Mouse (Mus musculus) embryo, embryonic 10.5 days (tissue): ENCODE data around the gene Pafah2.
A peak's percentile ranks its signal among the peaks of the same experiment; 100 is the strongest.

Source experiments
- DNase-seq: peaks from one replicate; pipeline ENCODE4 v3.0.0-alpha.2; 2015; ENCODE audit warnings: low spot score

The Pafah2 gene

DNA sequence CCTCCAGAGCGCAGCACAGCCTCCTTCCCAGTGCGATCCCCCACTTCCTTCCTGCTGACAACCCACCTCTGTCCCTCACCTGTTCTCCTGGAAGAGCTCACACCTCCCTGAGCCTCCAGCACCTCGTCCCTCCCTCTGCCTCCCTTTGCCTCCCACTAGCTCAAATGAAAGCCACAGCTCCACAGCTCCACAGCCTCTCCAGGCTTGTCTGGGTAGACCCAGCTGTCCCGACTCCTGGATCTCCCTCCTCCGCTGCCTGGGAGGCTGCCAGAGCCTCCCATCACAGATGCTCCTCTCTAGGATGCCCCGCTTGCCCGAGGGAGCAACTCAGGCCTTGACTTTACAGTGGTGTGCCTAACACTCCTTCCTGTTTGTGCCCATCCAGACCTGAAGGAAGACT is 29.0 kb downstream of the Pafah2 start:
- no peak for DNase-seq

GRCm38 (mm10) chr4:134430381-134431004 is 34.4 kb downstream of the Pafah2 start:
- DNase-seq = peak; percentile 77

DNA sequence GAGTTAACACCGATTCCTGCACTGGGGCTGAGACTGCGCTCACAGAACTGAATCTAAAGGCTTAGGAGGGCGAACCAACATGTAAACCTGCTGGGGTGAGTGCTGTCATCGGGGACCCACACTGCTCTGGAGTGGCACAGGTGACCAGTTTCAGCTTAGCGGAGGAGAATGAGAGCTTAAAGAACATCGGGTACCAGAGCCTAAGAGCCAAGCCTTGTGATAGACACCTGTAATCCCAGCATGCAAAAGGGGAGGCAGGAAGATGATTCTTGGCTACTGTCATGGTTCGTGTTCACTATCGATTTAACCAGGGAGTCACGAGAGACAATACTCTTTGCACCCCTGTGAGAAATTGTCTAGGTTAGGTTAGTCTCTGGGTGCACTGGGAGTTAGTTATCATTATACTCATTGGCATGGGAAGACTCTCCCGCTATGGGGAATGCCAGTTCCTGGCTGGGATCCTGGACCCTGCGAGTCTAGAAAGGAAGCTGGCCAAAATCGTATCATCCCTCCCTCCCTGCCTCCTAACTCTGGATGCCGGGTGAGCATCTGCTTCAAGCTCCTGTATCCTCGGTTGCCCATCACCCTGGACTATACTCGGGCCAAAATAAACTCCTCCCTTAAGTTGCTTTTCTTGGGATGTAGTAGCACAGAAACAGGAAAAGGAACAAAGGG is 36.7 kb downstream of the Pafah2 start:
- DNase-seq = no peak

DNA sequence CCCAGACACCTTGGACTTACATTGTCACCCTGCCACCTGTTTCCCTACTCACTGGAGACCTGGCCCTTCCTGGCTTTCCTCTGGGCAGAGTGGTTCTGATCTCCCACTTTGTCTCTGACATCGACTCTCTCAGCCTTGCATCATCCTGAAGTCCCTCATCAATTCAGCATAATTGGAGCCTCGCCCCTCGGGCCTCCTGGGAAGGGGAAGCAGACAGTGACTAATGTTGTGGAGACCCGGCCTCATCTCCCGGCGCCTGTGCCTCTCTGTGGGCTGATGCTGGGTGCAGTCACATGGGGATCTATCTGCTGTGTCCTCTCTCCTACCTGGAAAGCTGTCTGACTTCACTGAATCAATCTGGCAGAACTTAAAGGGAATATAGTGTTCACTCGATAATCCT is 40.1 kb downstream of the Pafah2 start:
- peak; percentile 50 for DNase-seq

DNA sequence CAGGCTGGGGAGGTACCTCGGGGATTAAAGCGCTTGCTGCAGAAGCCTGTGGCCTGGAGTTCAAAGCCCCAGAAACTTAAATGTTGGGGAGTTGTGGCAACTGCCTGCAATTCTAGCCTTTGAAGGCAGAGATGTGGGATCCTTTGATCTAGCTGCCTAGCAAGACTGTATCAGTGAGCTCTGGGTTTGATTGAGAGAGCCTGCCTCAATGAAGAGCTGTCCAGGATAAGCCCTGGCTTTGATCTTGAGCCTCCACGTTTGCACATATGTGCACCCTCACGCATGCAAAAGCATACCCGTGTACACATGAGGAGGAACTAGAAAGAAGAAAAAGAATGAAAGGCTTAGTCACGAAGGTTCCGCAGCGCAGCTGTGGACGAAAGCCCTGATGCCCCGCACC is 40.5 kb downstream of the Pafah2 start:
- peak; percentile 55 for DNase-seq

DNA sequence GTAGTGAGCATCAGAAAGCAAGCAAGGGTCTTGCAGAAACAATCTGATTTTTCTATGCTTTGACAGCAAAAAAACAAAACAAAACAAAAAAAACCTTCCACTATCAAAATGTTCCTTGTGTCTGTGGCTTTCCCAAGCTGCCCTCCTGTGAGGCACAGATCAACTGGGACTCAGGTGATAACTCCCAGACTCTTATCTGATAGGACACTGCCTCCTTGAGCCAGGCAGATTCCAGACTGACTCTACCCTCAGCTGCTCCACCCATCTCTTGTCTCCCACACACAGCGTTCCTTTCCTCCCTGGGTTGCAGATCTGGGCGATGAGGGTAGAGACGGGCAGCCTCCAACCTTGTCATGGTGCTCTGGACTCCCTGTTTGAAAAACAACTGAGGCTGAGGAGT is 43.0 kb downstream of the Pafah2 start:
- no peak for DNase-seq

GRCm38 (mm10) chr4:134439919-134440318 is 43.8 kb downstream of the Pafah2 start:
- DNase-seq = no peak

GRCm38 (mm10) chr4:134442216-134442615 is 46.1 kb downstream of the Pafah2 start:
- no peak for DNase-seq

- DNase-seq = no peak
Observed at GRCm38 (mm10) chr4:134443589-134443988, 47.5 kb downstream of the Pafah2 start.

GRCm38 (mm10) chr4:134444949-134445348 is 48.8 kb downstream of the Pafah2 start:
- DNase-seq = no peak

DNA sequence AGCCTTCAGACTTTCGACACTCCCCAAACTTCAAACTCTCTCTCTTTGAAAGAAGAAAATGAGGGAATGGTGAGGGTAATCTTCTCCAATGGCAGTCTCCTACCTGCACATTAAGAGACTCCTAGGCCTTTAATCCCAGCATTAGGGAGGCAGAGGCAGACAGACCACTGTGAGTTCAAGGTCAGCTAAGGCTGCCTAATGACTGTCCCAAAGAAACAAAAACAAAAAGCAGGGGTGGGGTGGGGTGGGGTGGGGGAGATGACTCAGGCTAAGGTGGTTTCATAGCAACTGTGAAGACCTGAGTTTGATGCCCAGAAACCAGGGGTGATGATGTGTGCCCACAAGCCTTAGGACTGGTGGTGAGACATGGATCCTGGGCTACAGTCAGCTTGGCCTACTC is 49.4 kb downstream of the Pafah2 start:
- no peak for DNase-seq

- no peak for DNase-seq
Observed at GRCm38 (mm10) chr4:134447966-134448365, 51.8 kb downstream of the Pafah2 start.

GRCm38 (mm10) chr4:134449595-134450391 is 53.7 kb downstream of the Pafah2 start:
- DNase-seq = no peak

GRCm38 (mm10) chr4:134450392-134451195 is 54.5 kb downstream of the Pafah2 start:
- peak; percentile 69 for DNase-seq

DNA sequence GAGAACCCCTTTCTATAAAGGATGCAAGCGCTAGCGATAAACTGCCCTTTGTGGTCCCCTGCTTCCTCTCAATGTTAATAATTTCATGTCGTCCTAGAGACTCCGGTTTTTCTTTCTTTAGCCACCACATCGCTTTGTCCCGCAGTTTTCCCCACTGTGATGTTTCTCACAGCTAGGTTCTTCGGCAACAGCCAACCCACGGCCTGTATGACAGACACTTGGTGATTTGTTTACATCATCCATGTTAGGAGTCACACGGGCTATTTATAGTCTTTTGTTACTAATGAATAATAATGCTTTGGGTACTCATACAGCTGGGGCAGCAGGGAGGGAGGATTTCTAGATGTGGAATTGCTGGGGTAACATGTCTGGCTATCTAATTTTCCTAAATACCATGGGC is 55.4 kb downstream of the Pafah2 start:
- DNase-seq = no peak

DNA sequence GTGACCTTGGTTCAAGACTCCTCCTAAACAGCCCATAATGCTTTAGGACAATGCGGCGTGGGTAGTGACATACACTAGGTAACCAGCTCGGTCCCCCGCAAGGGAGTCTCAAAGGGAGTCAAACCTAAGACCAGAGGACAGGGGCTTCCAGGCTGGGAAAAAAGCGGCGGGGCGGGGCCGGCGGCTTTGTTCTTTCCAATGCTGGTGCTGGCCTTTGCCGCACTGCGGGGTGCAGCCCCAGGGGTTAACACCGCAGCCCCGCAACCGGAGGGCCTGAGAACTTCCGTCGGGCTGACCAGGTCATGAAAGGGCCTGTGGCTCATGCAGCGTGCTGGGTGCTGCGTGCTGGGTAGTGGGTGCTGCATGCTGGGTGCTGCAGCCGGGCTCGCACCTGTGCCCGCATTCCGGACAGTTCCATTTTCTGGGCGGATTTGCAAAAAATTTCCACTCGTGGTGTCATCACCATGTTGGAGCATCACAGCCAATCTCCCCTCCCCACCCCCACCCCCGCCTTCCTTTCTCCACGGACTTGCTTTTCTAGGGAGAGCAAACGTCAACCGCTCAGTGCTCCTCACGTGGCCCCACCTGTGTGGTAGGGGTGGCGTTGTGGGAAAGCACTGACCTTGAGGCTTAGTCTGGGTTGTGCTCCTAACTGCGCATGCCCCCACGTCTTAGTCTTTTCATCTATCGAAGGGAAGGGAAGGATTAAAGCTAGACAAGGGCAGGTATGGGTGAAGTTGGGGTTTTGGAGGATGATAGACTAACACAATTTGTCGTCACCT is 57.7 kb downstream of the Pafah2 start:
- peak; percentile 44 for DNase-seq

GRCm38 (mm10) chr4:134455310-134455709 is 59.2 kb downstream of the Pafah2 start:
- no peak for DNase-seq

GRCm38 (mm10) chr4:134457130-134457825 is 61.2 kb downstream of the Pafah2 start:
- DNase-seq = peak; percentile 36

DNA sequence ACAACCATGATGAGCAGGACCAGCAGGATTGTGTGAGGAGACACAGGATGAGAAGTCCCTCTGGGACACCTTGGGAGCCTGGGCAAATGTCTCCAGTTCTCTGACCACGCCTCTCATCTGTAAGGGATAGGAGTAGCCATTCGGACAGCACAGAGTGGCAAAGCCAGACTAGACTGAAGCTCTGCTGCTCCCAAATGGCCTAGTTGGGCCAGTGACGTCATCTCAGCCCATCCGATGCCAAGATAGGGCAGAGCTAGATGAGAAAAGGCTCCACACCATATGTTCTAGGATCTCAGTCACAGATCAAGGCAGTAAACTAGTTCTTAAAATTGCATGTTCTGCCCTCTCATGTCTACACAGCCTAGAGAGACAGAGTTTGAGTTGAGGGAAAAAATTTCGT is 62.7 kb downstream of the Pafah2 start:
- no peak for DNase-seq

DNA sequence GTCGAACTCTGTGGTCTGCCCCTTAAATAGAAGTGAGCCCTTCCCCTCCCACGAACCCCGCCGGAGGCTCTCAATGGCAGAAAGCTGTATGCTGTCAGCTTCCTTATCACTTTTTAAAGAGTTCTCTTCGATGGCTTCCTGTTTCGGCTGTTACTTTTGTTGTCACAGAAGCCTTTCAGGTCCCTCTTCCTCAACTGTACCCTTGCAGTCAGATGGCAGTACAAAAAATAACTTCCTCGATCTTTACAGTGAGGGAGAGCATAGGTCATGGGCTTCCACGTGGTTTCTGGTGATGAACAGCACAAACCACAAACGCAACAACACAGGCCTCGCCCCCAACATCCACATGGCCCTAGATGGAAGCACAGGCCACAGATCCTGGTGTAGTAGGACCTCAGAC is 64.2 kb downstream of the Pafah2 start:
- DNase-seq = no peak

GRCm38 (mm10) chr4:134461252-134461651 is 65.1 kb downstream of the Pafah2 start:
- DNase-seq = no peak
